Mouse (Mus musculus): ENCODE data around the gene Olfr1339. TPM values are rescaled to one million over a fixed set of nuclear protein-coding genes. Genes with fewer than 3 reads are reported as not detected.

Gene Olfr1339
- polyA plus RNA-seq (2012; rRNA removed): not detected in 2 replicates

DNA sequence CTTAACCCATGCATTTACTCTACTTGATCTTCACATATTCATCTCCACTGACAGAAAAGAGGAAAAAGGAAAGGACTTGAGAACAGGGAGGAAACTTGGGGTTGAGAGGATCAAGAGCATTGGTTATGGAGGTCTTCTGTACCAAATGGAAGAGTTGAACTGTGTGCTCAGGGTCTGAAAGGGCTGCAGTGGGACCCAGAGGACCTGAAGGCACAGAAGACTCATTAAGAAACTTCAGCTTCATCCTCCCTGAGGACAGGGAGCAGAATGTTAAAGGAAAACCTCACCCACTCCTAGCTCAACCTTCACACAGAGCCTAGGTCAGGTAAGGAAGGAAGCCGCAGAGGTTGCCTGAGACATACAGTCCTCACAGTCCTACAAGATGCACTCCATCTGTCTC lies at the start of gene Olfr1339:
Gene Olfr1339, plus strand, starts transcription at position 301 of the 400 bp plus-strand sequence.
- WGBS: 89% methylated on average over 1 of the region's 1 CpGs
- DNase-seq (ENCODE audit: low read depth, low spot score): no peak

- 10% methylated on average over 2 of the region's 2 CpGs for WGBS
- DNase-seq (ENCODE audit: low read depth, low spot score): no peak
Measured at GRCm38 (mm10) chr4:118687086-118687485, 44.9 kb upstream of the Olfr1339 start.

DNA sequence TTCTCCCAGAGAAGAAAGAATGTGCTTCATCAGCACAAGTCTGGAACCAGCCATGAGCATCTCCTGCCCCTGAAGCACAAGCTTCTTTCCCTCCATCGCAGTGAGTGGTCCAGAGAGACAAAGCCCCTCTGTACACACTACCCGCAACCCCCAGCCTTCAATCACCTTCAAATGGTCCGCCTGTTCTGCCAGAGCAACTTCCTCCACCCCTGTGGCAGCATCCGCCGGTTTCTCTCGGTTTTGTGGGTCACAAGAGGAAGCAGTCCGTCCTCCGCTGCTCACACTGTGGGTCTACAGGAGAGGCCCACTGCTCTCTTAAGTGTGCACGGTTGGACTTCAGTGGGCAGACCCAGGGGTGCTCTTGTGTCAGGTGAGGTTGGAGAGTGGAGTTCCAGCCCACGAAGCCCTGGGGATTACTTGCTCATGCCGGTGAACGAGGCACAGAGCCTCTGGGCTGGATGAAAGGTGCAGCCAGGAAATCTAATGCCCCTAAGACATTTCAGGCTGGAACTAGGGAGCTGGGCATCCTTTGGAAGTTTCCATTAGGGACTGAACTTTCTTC lies 39.5 kb upstream of the Olfr1339 start, which contains the start of gene Olfr1342:
Gene Olfr1342, minus strand, starts transcription at position 345 of the 562 bp plus-strand sequence.
- DNase-seq (ENCODE audit: low read depth, low spot score): no peak
- 53% methylated on average over 12 of the region's 12 CpGs for WGBS

- no peak for DNase-seq (ENCODE audit: low read depth, low spot score)
- 48% methylated on average over 2 of the region's 2 CpGs for WGBS
Measured at GRCm38 (mm10) chr4:118693812-118694211, 38.2 kb upstream of the Olfr1339 start.

GRCm38 (mm10) chr4:118703223-118703622 lies 28.8 kb upstream of the Olfr1339 start, which contains the start of gene Olfr1341:
Gene Olfr1341 (plus strand): TSS chr4:118703523.
- WGBS: 68% methylated on average over 3 of the region's 3 CpGs
- no peak for DNase-seq (ENCODE audit: low read depth, low spot score)

GRCm38 (mm10) chr4:118708086-118708485 lies 23.9 kb upstream of the Olfr1339 start:
- no peak for DNase-seq (ENCODE audit: low read depth, low spot score)
- 80% methylated on average over 5 of the region's 5 CpGs for WGBS

DNA sequence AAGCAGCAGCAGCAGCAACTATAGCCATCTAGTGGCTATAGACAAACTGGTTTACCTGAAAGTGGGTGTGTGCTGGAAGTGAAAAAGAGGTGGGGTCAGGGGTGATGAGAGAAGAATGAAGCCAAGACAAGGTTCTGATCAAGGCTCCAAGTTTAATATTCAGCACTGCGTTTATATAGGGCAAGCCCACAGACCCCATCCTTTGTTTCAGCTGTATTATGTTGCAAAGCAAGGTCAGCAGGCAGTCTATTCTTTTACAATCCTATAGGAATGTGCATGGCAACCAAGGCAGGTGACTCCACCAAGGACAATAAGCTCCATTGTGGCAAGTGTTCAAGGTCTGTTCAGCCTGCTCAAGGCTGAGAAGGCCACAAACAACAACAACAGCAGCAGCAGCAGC lies 20.3 kb upstream of the Olfr1339 start:
- no peak for DNase-seq (ENCODE audit: low read depth, low spot score)
- 63% methylated on average over 1 of the region's 1 CpGs for WGBS

GRCm38 (mm10) chr4:118719838-118720237 lies 12.1 kb upstream of the Olfr1339 start, which contains the start of gene Olfr1340:
Gene Olfr1340 (plus strand): TSS chr4:118720138.
- DNase-seq (ENCODE audit: low read depth, low spot score): no peak

DNA sequence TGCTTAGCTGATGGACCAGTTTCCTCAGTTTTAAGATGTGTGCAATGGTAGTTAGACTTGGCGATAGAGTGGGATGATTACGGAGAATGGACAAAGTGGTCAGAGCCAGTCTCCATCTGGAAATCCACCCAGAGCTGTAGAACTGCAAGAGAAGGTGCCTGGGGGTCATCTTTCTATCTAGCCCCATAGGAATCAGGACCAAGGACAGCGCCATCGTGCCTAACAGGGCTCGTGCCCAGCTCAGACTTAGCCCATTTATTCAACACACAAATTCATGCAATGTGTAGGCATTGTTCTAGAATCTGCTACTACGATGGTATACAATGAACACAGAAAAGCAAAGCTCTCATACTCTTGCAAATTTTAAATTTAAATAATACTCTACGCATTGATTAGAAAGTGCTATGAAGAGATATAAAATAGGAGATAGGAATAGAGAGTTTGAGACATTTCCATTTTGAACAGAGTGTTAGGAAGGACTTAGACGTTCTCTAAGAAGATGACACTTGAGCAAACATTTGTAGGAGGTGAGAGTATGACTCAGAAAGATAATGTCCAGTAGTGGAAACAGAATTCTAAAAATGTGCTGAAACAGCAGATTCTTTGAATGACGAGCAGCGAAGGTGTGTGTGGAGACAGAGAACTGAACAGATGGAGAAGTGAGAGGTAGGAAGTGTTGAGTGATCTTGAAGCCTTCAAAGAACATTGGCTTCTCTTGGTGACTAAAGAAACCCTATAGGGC lies 10.1 kb upstream of the Olfr1339 start:
- DNase-seq (ENCODE audit: low read depth, low spot score): no peak
- 53% methylated on average over 10 of the region's 10 CpGs for WGBS

GRCm38 (mm10) chr4:118739574-118739973 lies 7.6 kb downstream of the Olfr1339 start:
- no peak for DNase-seq (ENCODE audit: low read depth, low spot score)
- 67% methylated on average over 3 of the region's 3 CpGs for WGBS

- WGBS: 6% methylated on average over 11 of the region's 11 CpGs
- no peak for DNase-seq (ENCODE audit: low read depth, low spot score)
Measured at GRCm38 (mm10) chr4:118740988-118741698, 9.2 kb downstream of the Olfr1339 start.

DNA sequence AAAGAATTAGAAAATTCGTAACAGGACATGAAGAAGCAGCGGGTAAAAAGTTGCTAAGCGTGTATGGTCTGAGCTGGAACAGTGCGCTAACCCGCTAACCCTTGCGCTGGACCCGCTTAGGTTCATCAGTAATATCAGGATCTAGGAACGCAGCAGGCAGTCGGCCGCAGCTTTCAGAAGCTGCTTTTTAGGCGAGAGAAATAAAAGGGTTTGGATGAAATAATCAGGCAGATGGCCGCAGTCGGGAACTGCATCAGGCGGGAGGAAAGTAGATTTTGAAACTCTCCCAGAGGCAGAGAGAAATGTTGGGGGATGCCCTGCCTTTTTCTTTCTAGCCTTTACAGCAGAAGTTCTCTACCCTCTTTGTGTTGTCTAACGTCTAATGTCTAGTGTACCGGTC lies 9.9 kb downstream of the Olfr1339 start:
- DNase-seq (ENCODE audit: low read depth, low spot score): no peak
- 36% methylated on average over 16 of the region's 16 CpGs for WGBS

- no peak for DNase-seq (ENCODE audit: low read depth, low spot score)
- 79% methylated on average over 1 of the region's 1 CpGs for WGBS
Measured at GRCm38 (mm10) chr4:118758637-118759036, 26.7 kb downstream of the Olfr1339 start, which contains the start of gene Olfr1338. Gene Olfr1338 (minus strand): TSS chr4:118758737.

DNA sequence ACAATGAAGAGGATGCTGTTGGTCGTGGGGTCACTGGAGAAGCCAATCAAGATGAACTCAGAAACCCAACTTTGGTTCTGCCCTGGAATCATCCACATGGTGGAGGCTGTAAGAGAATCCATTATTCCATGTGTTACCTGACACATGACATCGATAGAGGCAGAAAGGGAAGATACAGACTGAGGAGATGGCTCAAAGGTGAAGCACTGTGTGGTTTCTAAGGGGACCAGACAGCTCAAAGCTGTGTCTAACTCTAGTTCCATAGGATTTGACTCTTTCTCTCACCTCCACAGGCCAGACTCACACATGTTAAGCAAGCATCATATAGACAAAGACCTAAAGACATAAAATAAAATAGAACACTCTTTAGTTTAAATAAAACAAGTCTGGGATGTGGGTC lies 50.5 kb downstream of the Olfr1339 start, which contains the start of gene Olfr1337:
Gene Olfr1337, minus strand, starts transcription at position 101 of the 400 bp plus-strand sequence.
- no peak for DNase-seq (ENCODE audit: low read depth, low spot score)
- 67% methylated on average over 2 of the region's 2 CpGs for WGBS

Other genes with a start within 250 kb of the Olfr1339 start
- gene Tie1, start 242.1 kb upstream of the Olfr1339 start, polyA plus RNA-seq (2012; rRNA removed): 7.9 and 11.3 TPM in 2 replicates
- 93.0 and 123 TPM in 2 replicates for gene 2610528J11Rik, start 205.2 kb upstream of the Olfr1339 start, polyA plus RNA-seq (2012; rRNA removed)
- gene Tmem125, start 188.1 kb upstream of the Olfr1339 start, polyA plus RNA-seq (2012; rRNA removed): 47.8 and 53.0 TPM in 2 replicates
- gene Cfap57, start 111.4 kb upstream of the Olfr1339 start, polyA plus RNA-seq (2012; rRNA removed): 0.03 and 0.26 TPM in 2 replicates
- gene Ebna1bp2, start 111.4 kb upstream of the Olfr1339 start, polyA plus RNA-seq (2012; rRNA removed): 22.8 and 24.3 TPM in 2 replicates
- gene Olfr62, start 73.2 kb upstream of the Olfr1339 start, polyA plus RNA-seq (2012; rRNA removed): not detected in 2 replicates
- gene Olfr1342, start 39.4 kb upstream of the Olfr1339 start, polyA plus RNA-seq (2012; rRNA removed): 0.26 TPM in 1 of 2 replicates, not detected in the other
- not detected in 2 replicates for gene Olfr1341, start 28.7 kb upstream of the Olfr1339 start, polyA plus RNA-seq (2012; rRNA removed)
- gene Olfr1340, start 12.0 kb upstream of the Olfr1339 start, polyA plus RNA-seq (2012; rRNA removed): not detected in 2 replicates
- gene Olfr1338, start 26.6 kb downstream of the Olfr1339 start, polyA plus RNA-seq (2012; rRNA removed): not detected in 2 replicates
- not detected in 2 replicates for gene Olfr1337, start 50.4 kb downstream of the Olfr1339 start, polyA plus RNA-seq (2012; rRNA removed)
- gene Olfr1335, start 77.8 kb downstream of the Olfr1339 start, polyA plus RNA-seq (2012; rRNA removed): not detected in 2 replicates
- gene Olfr1333, start 104.1 kb downstream of the Olfr1339 start, polyA plus RNA-seq (2012; rRNA removed): not detected in 2 replicates
- gene Olfr1331, start 132.5 kb downstream of the Olfr1339 start, polyA plus RNA-seq (2012; rRNA removed): not detected in 2 replicates
- not detected in 2 replicates for gene Olfr1330, start 156.4 kb downstream of the Olfr1339 start, polyA plus RNA-seq (2012; rRNA removed)
- not detected in 2 replicates for gene Olfr1329, start 185.3 kb downstream of the Olfr1339 start, polyA plus RNA-seq (2012; rRNA removed)
- not detected in 2 replicates for gene Olfr1328, start 206.4 kb downstream of the Olfr1339 start, polyA plus RNA-seq (2012; rRNA removed)
- 0.05 TPM in 1 of 2 replicates, not detected in the other for gene Lao1, start 229.4 kb downstream of the Olfr1339 start, polyA plus RNA-seq (2012; rRNA removed)